Mouse (Mus musculus) thymus, postnatal 10 days (tissue): ENCODE results near the gene Pex7.
"Not testable (repeated sequence)": the region's sequence is repeated elsewhere in the genome, so short reads cannot be mapped to it uniquely, and the experiment has no call there.

ENCODE experiments used
- DNase-seq, 2 experiments: peaks; one replicate each; pipeline ENCODE4 v3.0.0; 2021; ENCODE audit warnings: low spot score in 2 of 2

The Pex7 gene

DNA sequence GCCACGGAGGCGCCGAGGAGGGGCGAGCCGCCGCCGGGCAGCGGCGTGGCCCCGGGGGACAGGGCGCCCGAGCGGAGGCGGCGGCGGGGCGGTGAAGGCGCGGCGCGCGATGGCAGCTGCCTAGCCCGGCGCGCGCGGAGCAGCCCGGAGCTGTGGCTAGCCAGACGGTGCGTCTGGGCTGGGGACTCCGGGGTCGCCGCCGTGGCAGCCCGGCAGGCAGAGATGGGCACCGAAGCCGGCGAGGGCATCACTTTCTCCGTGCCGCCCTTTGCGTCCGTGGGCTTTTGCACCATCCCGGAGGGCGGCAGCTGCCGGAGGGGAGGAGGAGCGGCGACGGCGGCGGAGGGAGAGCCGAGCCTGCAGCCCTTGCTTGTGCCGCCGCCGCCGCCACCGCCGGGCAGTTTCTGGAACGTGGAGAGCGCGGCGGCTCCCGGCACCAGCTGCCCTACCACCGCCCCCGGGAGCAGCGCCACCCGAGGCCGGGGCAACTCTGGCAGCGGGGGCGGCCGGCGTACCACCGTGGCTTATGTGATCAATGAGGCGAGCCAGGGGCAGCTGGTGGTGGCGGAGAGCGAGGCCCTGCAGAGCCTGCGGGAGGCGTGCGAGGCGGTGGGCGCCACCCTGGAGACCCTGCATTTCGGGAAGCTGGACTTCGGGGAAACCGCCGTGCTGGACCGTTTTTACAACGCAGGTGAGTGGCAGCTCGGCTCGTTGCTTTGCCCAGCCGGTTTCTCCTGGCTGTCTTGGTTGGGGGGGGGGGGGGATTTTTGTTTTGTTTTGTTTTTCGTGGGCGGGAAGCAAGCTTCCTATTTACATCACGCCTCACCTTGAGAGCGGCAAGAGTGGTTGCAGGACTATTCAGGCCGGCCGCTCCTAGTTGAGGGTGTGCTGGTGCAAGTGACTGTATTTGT, 27.1 kb upstream of the Pex7 start, which contains the start of gene Map3k5:
Gene Map3k5, plus strand, starts transcription at position 89 of the 911 bp plus-strand sequence.
- peak; percentile 23 to 38 for DNase-seq

DNA sequence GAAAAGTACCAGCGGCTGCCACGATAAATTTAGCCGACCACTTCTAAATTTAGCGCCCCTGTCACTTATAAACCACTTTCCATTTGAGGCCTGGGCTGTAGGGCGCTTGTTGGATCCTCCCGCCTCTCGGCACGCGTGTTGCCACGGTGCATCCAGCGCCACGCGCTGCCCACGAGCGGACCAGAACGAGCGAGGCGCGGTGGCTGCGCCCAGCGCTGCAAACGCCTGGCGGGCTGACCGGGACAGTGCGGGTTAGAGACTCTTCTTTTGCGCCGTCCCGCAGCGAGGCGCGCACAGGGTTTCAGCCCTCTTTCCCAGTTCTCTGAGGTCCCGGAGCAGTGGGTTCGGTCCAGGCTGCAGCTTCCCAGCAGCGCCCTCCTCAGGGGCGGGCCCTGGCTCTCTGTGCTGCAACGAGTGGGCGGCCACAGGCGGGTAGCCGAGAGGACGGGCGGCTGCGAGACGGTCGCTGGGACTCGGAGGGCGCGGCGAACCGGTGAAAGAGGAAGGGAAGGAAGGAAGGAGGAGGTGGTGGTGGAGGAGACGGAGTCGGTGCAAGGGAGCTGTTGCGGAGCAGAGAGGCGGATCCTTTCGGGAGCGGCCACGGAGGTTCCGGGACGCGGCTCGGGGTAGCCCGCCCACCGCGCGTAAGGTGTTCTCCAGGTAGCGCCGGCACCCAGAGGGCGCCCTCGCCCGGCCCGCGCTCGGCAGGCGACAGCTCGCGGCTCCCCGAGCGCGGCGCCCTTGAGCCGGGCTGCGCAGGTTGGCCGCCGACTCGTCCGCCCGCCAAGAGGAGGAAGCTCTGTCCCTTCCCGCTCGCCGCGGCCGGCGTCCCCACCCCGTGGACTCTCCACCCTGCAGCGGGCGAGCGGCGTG, 26.3 kb upstream of the Pex7 start:
- peak; percentile 68 to 82 for DNase-seq

DNA sequence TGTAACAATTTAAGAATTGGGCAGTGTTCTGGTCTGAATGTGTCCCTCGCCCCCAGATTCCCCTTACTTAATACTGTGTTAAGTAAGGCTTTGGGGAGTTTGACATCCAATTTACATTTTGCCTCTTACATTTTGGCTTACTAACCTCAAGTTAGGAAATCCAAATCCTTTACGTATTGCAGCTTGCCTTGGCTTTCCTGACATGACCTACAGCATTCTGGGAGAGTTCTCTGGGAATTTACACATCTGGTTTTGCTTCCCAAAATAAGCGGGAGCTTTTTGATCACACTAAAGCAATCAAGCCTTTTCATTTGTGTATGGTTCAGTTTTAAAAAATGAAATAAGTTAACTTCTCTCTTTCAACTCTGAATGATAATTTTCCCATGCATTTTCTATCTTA, 25.5 kb upstream of the Pex7 start:
- DNase-seq: no peak

DNA sequence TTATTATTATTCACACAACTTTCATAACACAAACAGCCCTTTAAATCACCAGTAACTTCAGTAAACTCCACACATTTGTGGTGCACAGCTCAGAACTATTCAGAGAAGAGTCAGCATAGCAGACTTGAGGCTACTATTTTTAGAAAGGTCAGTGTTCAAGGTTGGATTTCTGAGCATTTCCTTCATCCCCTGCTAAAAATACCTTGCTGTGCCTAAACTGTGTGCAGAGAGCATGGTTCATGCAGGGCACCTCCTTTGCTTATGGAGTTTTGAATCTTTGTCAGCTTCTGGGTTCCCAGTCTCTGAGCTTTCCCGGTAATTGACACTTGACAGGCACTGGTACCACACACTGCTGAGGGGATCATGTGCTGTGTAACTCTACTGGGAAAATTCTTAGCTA, 20.7 kb upstream of the Pex7 start:
- no peak for DNase-seq

DNA sequence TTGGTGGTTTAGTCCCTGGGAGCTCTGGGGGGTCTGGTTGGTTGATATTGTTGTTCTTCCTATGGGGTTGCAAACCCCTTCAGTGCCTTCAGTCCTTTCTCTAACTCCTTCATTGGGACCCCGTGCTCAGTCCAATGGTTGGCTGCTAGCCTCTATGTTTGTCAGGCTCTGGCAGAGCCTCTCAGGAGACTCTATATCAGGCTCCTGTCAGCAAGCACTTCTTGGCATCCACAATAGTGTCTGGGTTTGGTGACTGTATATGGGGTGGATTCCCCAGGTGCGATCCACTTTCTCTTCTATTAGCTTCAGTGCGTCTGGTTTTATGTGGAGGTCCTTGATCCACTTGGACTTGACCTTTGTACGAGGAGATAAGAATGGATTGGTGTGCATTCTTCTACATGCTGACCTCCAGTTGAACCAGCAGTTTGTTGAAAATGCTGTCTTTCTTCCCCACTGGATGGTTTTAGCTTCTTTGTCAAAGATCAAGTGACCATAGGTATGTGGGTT, 19.0 kb upstream of the Pex7 start:
- DNase-seq: not testable (repeated sequence)

DNA sequence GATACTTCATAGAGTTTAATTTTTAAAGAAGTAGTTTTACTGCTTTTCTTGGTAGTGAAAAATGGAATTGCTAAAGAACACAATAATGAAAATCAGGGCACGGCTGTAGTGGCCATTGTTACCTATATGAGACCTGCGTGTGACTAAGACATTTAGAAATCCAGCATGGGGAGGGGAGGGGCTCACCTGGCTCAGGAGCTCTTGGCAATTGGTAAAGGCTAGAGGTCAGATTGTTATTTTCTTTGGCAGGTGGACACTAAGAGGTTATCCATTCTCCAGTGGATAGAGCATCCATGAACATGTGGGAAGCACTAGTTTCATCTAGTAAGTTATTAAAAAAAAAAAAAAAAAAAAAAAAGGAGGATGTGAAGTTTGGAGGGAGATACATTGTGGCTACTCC, 16.8 kb upstream of the Pex7 start:
- no peak for DNase-seq

DNA sequence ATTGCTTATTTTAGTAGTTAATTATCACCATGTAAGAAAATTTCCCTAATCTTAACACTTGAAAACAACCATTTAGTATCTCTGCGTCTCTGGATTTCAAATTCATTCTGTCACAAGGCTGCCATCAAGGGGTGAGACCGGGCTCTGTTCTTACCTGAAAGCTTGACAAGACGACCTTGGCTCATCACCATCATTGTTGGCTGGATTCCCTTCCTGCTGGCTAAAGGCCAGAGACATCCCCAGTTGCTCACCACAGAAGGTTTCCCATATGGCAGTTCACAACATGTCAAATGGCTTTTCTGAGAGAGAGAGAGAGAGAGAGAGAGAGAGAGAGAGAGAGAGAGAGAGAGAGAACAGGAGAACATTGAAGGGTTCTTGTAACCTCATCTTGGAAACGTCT, 14.9 kb upstream of the Pex7 start:
- no peak for DNase-seq

DNA sequence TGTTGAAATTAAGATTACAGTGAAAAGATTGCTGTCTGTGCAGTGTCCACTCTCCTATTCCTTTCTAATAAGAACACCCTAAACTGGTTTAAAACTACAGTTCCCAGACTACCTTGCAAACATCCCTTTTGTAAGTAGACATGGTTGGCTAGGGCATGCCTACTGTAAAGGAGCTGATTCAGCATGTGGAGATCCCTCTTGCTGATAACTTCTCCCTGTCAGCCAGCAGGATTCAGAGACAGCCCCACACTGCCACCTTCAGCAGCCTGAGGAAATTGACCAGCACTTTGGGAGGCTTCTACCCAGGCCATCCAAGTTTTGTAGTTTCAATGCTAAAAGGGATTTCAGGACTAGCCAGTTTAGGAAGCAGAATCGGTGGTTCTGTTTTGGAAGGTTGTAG, 7.8 kb upstream of the Pex7 start:
- DNase-seq: peak; percentile 19 to 26

DNA sequence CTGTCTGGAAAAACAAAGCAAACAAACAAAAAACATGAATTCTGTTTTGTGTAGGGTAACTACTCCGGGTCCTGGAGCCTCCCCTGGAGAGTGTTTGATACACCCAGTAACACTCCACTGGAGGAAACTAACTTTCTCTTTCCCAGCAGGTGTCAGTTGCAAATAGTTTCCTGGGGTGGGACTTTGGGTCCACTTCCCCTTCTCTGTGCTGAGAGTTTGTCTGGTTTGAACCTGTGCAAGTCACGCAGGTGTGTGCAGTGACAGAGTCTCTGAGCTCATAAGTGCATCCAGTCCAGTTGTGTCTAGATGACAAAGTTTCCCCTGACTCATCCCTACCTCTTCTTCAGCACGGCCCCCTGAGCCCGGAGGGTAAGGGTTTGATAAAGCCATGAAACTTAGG, 6.3 kb upstream of the Pex7 start:
- DNase-seq: no peak

DNA sequence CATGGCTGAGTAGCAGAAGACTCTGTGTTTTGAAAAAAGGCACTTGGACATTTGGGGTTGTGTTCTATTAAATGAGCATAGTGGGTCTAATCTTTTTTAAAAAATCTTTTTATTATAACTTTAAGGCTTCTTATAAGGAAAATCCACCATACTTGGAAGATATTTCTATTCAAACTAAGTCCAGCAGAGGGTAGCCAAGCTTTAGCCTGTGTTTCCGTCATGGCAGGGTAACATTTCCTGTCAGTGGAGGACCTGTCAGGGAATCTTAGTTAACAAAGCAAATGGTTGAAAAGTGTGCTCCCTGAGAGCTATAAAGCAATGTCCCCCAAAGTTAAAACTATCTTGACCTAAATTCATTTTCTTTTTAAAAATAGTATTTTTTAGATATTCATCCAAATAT, 4.1 kb upstream of the Pex7 start:
- DNase-seq: no peak

DNA sequence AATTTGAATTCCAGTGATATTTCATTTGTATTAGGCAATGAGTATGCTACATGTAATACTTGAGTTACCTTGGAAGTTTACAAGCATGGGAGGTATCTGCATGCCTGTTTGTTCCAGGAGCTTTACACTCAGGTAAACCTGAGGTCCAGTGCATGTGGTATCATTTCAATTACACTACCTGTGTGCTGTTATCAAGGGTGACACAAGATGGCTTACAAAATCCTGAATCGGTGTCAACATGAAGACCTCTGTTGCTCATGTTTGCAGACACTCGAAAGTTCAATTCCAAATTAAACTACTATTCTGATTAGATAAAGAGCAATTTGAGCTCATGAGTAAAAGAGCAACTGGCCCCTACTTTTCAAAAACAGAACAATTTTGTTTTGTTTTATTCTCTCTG, 3.0 kb upstream of the Pex7 start:
- no peak for DNase-seq

DNA sequence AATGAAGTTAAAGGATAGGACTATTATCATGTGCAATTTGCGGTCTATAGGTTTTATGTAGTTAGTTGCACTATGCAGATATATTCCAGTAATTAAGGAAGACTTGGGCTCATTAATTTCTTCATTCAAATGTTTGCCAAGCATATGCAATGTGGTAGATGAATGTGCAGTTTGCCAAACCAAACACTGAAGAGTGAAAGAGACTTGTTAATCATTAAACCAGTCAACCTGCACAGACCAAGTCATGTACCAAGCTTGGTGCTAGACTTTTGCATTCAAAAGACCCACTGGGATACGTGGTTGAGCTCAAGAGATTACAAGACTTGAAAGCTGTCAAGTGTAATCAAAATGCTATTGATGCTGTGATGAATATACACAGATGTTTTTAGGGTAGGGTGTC, 587 bp upstream of the Pex7 start:
- DNase-seq: no peak

DNA sequence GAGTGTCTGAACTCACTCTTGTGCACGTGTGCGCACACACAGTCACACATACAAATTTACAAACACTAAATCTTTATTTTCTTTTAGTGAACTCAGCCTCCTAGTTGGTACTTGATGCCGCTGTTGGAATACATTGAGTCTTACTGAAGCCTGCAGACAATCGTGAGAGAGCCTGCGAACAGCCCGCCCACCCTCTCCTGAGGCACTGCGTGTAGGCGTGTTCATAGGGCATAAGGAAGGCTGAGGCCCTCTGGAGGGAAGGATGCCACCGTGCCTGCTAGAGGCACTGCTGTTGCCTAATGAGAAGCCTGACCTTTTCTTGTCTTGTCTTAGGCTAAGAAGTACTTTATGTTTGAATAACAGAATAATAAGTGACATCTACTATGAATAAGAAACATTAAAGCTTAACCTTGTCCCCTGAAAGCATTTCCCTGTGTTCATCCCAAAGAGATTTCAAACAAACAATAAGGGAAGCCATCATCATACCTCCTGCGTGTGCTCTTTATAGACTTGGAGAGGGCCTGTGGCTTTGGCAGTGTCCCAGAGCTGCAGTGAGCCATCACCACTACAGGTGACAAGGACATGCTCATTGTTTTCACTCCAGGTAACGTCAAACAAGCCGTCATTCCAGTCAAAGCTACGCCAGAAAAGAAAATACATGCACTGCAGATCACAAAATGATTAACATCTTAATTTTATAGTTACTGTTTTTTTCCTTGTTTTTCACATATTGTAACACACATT, 3.2 kb downstream of the Pex7 start:
- no peak for DNase-seq

DNA sequence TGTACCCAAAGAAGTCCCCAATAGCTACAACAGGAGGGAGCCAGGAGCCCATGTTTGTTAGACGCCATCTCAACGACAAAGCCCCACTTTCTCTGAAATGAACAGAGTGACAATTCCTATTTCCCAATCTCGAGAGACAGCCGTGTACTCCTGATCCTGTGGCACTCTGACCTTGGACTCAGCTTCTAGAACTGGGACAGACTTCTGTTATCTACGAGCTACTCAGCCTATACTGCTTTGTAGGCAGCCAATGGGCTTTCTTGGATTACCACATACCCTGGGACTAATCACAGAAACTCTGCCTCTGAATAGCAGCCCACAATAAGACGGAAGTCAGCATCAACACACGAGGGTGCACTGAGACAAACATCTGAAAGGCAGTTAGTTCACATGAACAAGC, 5.5 kb downstream of the Pex7 start:
- DNase-seq: no peak

DNA sequence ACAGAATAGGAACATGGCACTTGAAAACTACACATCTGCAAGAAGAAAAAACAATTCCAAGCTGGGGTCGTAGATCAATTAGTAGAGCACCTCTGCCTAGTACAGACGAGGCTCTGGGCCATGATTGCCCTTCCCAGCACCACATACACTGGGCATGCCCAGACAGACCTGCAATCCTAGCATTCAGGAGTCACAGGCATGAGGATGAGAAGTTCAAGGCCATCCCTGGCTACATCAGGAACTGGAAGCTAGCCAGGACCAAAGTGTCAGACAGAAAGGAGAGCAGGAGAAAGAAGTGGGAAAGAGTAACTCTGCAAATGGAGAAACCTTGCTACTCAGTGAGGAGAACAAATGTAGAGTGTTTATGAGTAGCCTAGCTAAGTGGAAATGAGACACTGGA, 7.3 kb downstream of the Pex7 start:
- DNase-seq: no peak

DNA sequence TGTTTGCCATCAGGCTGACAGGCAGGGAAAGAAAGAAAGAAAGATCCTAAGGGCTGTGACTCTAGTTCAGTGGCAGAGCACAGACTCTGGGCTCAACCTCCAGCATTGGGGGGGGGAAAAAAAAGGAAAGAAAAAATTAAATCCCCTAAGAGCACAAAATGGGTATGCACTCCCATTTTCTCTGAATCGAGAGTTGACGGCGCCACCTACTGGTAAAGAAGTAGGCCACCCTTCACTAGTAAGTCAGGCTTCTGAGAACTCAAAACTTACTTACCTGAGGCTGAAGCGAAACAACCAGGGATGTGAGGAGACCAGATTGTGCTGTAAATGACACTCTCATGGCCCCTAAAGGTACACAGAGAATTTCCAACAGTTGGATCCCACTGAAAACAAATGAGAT, 13.5 kb downstream of the Pex7 start:
- peak; percentile 11 to 66 for DNase-seq

DNA sequence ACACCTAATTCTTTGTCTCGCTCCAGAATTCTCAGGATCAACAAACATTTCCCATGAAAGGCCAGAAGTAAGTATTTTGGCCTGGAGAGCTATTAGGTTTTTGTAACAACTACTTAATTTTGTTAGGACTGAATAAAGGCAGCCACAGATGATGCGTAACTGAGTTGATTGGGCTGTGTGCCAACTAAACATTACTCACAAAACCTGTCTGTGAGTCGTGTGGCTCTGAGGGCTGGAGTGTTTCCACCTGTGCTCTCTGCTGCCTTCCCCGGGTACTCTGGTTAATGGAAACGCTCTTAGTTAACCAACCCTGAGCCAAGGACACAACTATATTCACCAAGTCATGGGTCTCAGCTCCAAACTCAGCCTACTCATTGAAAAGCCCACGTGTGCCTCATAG, 14.3 kb downstream of the Pex7 start:
- DNase-seq: no peak

DNA sequence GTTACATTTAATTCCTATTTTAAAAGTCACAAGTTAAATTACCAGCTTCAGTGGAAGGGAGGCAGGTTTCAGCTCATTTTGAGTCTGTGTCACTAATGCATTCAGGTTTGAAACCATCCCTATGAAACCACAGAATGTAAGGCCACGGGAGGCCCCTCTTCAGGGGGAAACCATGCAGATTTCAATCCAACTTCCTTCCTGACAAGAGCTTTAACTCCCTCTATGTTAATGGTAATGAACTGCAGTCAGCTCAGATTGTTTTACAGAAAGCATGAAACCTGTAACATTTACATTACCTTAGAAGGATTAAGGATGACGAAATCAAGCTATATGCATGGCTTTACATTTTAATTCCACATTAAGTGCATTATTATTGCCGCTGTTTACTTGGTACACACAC, 15.8 kb downstream of the Pex7 start:
- DNase-seq: no peak

DNA sequence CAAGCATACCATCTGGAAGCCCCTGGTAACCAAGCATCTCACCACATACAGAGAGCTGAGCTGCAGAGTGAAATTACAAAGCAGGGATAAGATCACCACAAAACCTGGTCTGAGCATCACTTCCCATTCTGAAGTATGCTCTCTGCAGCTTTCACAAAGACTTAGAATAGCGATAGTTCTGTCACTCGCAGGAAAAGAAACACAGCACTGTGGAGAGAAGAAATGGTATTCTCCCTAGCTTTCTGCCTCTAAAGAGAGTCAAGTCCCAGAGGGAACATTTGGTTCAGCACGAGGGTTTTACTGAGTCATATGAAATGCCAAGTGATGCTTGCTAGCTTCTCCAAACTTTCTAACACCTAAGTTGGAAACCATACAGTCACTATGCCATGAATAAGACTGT, 17.6 kb downstream of the Pex7 start:
- DNase-seq: no peak

DNA sequence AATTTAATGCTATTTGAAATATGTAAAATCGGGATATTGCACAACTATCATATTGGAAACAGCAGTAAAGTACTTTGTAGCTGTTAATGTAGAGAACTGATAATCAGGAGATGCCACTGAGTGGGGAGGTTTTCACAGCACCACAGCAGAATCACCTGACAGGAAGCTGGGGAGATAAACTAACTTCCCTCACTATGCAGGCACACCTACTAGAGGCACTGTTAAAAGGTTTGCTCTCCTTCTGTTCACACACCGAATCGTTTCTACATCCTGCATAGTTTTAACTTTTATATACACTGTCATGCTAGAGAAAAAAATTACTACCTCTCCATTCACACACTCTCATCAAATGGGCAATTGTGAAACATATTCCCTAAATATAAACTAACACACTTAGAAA, 21.2 kb downstream of the Pex7 start:
- no peak for DNase-seq

DNA sequence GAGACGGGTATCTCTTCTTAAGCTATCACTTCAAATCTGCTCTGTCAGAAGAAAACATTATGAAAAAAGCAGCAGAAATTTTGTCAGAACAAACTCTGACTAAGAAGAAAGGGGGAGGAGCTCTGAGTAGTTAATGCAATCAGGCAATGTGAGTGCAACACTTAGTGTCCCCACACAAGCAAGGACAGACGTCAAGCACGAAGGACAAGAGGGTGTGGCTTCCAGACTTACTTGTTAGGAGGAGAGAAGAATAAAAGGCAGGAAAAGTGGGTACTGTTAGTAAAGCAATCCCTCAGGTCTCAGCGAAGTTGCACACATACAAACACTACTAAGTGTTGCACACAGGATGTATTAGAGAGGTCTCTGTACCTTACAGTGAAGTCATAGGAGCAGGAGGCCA, 23.1 kb downstream of the Pex7 start:
- no peak for DNase-seq

DNA sequence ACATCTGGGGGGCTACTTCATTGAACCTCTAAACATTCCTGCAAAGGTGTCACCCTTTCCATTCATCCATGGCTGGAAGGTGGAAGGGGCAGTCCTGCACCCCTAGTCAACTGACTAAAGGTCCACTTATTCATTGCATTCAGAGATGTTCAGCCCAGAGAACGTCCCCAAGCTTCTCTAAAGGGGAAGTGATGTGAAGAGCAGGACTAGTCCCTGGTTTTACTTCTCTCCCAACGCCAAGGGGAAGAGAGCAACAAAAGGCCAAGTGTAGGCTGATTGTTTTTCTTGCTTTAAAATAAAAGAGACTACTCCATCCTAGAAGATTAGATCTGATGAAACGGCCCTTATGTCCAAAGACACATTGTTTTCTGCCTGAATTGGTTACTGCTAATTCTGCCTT, 27.1 kb downstream of the Pex7 start:
- no peak for DNase-seq
